Mouse (Mus musculus) intestine, postnatal 0 days (tissue): ENCODE measurements around the gene Ankrd44. TPM values are rescaled to one million over a fixed set of nuclear protein-coding genes. Genes with fewer than 3 reads are reported as not detected.

Source experiments
- ATAC-seq: fragments of 200-750 bp; cut with Nextera tagmentation; 2 replicates; pipeline ENCODE4 v1.8.0; 2017; ENCODE audit warnings: mild to moderate bottlenecking, moderate TSS enrichment, moderate library complexity
- H3K27ac ChIP-seq: fragments of 300-500 bp; sonication (generic); 2 replicates; pipeline ENCODE4 v1.5.1; 2014; ENCODE audit warnings: mild to moderate bottlenecking, low read depth, low read length, moderate library complexity
- H3K27me3 ChIP-seq: fragments of 300-500 bp; sonication (generic); replicated peaks from 2 replicates; pipeline ENCODE4 v1.6.1; 2014; ENCODE audit warnings: low read length, mixed read lengths; ENCODE audit not compliant: control insufficient read depth, insufficient read depth
- H3K36me3 ChIP-seq: fragments of 300-500 bp; sonication (generic); 2 replicates; pipeline ENCODE4 v1.6.1; 2014; ENCODE audit warnings: mild to moderate bottlenecking, moderate library complexity; ENCODE audit not compliant: control insufficient read depth, insufficient read depth
- H3K4me1 ChIP-seq: fragments of 300-500 bp; sonication (generic); replicated peaks from 2 replicates; pipeline ENCODE4 v1.6.1; 2014; ENCODE audit warnings: antibody characterized with exemption, low read length, mixed read lengths; ENCODE audit not compliant: control insufficient read depth, insufficient read depth
- H3K4me2 ChIP-seq: fragments of 300-500 bp; sonication (generic); replicated peaks from 2 replicates; pipeline ENCODE4 v1.6.1; 2014; ENCODE audit warnings: low read depth, mild to moderate bottlenecking, moderate library complexity
- H3K4me3 ChIP-seq: fragments of 300-500 bp; sonication (generic); 2 replicates; pipeline ENCODE4 v1.5.1; 2014; ENCODE audit warnings: low read depth, low read length
- H3K9ac ChIP-seq: fragments of 300-500 bp; sonication (generic); 2 replicates; pipeline ENCODE4 v1.6.1; 2014; ENCODE audit warnings: mild to moderate bottlenecking, low read depth, low read length
- H3K9me3 ChIP-seq: fragments of 300-500 bp; sonication (generic); 2 replicates; pipeline ENCODE4 v1.6.1; 2016; ENCODE audit warnings: mixed run types; ENCODE audit not compliant: control insufficient read depth
- CTCF ChIP-seq: sonication (generic); IDR thresholded peaks from 2 replicates; pipeline ENCODE4 v1.5.1; 2016; ENCODE audit warnings: low read depth, mild to moderate bottlenecking, control low read depth, antibody characterized with exemption, moderate library complexity
- WGBS: fragments of 180-500 bp; shearing (Covaris S2); extraction: QIAGEN DNeasy Blood & Tissue Kit; methylation state at CpG from one replicate; pipeline ENCODE4 v1.1.7; 2014; 5-methylcytosine and 5-hydroxymethylcytosine counted together
- polyA plus RNA-seq: library from polyadenylated mRNA; unstranded; fragments of >200 nt; fragmentation: Nextera tagmentation; extraction: Ambion mirVana; gene quantifications from 2 replicates; pipeline ENCODE4 v1.2.1, GENCODE M21; 2015

Gene Ankrd44
- polyA plus RNA-seq, 1 experiment from 2014 or later: 5.5 TPM

GRCm38 (mm10) chr1:54806116-54806850, 119.9 kb downstream of the Ankrd44 start:
- 91% methylated on average over 2 of the region's 2 CpGs for WGBS
- Histone ChIP-seq H3K4me3 (no peak overlapping the region), H3K27ac (no peak overlapping the region), H3K27me3 (no peaks in the 10 kb centered on the region), H3K9me3 (no peaks in the 10 kb centered on the region), H3K9ac (no peak overlapping the region), H3K36me3 (0 out of 2 replicates have a peak, but pooled peaks cover 3% of the 10 kb centered on the region), H3K4me2 (no peak overlapping the region), H3K4me1 (no peaks in the 10 kb centered on the region)
- ATAC-seq: no peak
- TF ChIP-seq CTCF: no peak

GRCm38 (mm10) chr1:54804406-54804805, 121.8 kb downstream of the Ankrd44 start:
- 92% methylated on average over 9 of the region's 9 CpGs for WGBS
- H3K9ac ChIP-seq: no peak overlapping the region
- H3K27ac ChIP-seq: no peak overlapping the region
- H3K4me3 ChIP-seq: no peak overlapping the region
- H3K36me3 ChIP-seq: 0 out of 2 replicates have a peak, but pooled peaks cover 3% of the 10 kb centered on the region
- ATAC-seq: no peak
- H3K27me3 ChIP-seq: no peaks in the 10 kb centered on the region
- H3K9me3 ChIP-seq: no peaks in the 10 kb centered on the region
- H3K4me1 ChIP-seq: no peaks in the 10 kb centered on the region
- no peak for TF ChIP-seq CTCF
- H3K4me2 ChIP-seq: no peak overlapping the region

DNA sequence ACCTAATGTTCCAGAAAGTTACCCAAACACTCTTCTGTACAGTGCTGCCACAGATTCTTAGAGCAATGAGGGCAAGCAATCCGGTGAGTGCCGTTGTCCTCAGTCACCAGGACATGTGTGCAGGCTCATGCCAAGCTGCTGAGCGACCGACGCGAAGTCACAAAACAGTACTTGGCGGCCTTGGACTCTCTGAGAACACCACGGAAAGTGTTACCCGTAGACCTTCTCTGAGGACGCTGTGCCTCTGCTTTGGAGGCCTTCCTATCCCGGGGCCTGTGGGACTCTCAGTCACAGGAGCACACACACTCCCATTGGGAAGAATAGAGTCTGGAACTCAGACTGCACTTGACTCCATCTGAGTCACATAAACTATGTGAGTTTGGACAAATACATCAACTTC, 123.5 kb downstream of the Ankrd44 start:
- no peaks in the 10 kb centered on the region for H3K9me3 ChIP-seq
- no peak overlapping the region for H3K9ac ChIP-seq
- ATAC-seq: no peak
- no peak for TF ChIP-seq CTCF
- 68% methylated on average over 11 of the region's 11 CpGs for WGBS
- no peak overlapping the region for H3K27ac ChIP-seq
- no peaks in the 10 kb centered on the region for H3K4me1 ChIP-seq
- H3K36me3 ChIP-seq: no peaks in the 10 kb centered on the region
- no peak overlapping the region for H3K4me3 ChIP-seq
- no peaks in the 10 kb centered on the region for H3K27me3 ChIP-seq
- no peak overlapping the region for H3K4me2 ChIP-seq

DNA sequence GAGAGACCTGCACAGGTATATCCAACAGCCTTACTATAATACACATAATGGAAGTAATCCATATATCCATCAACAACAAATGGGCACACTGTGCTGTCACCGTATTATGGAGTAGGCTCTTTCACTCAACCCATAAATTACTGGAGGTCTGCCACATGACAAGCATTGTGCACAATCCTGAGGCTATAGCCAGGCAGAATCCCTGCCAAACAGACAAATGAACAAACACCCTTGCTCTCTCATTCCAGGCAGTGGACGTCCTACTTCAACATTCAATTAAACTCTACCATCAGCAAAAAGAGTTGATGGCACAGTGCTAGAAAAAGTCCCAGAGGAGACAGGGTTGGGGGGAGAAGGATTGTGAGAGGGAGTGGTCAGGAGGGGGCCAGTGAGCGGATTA, 124.9 kb downstream of the Ankrd44 start:
- H3K9me3 ChIP-seq: no peaks in the 10 kb centered on the region
- no peaks in the 10 kb centered on the region for H3K4me1 ChIP-seq
- ATAC-seq: no peak
- no peak overlapping the region for H3K4me2 ChIP-seq
- no peak overlapping the region for H3K4me3 ChIP-seq
- 82% methylated on average over 2 of the region's 3 CpGs for WGBS
- TF ChIP-seq CTCF: no peak
- H3K36me3 ChIP-seq: no peaks in the 10 kb centered on the region
- H3K9ac ChIP-seq: no peak overlapping the region
- no peak overlapping the region for H3K27ac ChIP-seq
- H3K27me3 ChIP-seq: no peaks in the 10 kb centered on the region

DNA sequence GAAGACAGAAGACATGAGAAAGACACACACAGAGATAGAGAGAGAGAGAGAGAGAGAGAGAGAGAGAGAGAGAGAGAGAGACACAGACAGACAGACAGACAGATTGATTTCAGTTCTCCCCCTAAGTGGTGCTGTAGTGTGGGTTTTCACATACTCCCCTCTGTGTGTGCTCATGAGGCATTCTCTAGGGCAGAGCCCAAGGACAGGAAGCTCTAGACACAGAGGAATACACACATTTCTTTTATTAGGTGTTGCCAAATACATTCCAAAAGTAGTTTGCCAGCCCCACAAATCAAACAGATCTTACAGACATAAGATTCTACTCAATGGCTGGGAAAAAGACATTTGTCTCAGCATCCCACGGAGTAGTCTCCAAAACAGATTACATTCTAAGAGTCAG, 126.8 kb downstream of the Ankrd44 start:
- H3K9me3 ChIP-seq: no peaks in the 10 kb centered on the region
- no peak overlapping the region for H3K27ac ChIP-seq
- no peak for ATAC-seq
- H3K9ac ChIP-seq: no peak overlapping the region
- no peak overlapping the region for H3K4me2 ChIP-seq
- H3K4me1 ChIP-seq: no peaks in the 10 kb centered on the region
- no peaks in the 10 kb centered on the region for H3K27me3 ChIP-seq
- H3K36me3 ChIP-seq: no peaks in the 10 kb centered on the region
- H3K4me3 ChIP-seq: no peak overlapping the region
- no peak for TF ChIP-seq CTCF
- 65% methylated on average over 1 of the region's 1 CpGs for WGBS

DNA sequence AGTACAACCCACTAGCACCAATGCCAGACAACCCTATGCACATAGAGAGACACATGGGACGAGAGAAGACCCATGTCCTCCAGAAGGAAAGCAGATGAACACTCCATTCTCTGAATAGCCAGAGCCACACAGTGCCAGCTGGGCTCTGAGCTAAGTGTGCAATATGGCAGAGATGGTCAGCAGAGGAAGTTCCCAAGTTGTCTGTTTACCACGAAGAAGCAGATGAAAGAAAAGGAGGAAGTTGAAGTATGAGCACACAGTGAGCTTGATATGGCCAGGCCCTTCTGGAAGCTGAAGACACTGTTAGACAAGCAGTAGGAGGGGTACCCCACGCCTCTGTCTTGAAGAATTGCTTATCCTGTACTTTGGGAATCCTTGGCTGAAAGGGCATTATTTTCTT, 127.8 kb downstream of the Ankrd44 start:
- no peaks in the 10 kb centered on the region for H3K36me3 ChIP-seq
- no peak for TF ChIP-seq CTCF
- WGBS: 76% methylated on average over 3 of the region's 3 CpGs
- no peak overlapping the region for H3K27ac ChIP-seq
- H3K4me2 ChIP-seq: no peak overlapping the region
- no peaks in the 10 kb centered on the region for H3K4me1 ChIP-seq
- no peaks in the 10 kb centered on the region for H3K9me3 ChIP-seq
- H3K4me3 ChIP-seq: no peak overlapping the region
- H3K9ac ChIP-seq: no peak overlapping the region
- no peak for ATAC-seq
- no peaks in the 10 kb centered on the region for H3K27me3 ChIP-seq
